Mouse (Mus musculus) cerebellum, postnatal 36 days (tissue): ENCODE measurements around the gene Stag1.
"Not testable (repeated sequence)": the region's sequence is repeated elsewhere in the genome, so short reads cannot be mapped to it uniquely, and the experiment has no call there.

Experiments
- DNase-seq, 2 experiments: peaks; one replicate each; pipeline ENCODE4 v3.0.0; 2021 to 2022; ENCODE audit warnings: mixed read lengths in 2 of 2

Gene Stag1

DNA sequence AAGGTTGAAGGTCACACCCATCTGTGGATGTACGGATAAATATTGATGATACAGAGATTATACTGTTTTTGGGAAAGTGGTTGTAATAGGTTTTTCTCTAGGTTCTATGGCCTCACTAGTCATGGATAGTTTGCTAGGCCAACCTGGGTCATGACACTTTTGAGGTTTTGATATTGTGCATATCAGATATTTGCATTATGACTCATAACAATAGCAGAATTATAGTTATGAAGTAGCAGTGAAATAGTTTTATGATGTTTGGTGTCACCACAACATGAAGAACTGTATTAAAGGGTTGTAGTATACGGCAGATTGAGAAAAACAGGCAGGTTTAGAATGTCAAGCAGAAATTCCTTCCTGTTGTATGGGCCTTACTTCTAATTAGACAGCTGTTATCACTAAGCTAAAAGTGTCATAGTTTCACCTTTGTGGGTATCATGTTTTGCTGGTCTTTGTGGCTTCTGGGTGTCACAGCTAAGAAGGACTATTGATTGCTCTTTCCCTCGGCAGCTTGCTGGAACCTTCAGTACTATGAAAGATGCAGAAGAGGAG lies 92.2 kb downstream of the Stag1 start:
- DNase-seq, result no peak

DNA sequence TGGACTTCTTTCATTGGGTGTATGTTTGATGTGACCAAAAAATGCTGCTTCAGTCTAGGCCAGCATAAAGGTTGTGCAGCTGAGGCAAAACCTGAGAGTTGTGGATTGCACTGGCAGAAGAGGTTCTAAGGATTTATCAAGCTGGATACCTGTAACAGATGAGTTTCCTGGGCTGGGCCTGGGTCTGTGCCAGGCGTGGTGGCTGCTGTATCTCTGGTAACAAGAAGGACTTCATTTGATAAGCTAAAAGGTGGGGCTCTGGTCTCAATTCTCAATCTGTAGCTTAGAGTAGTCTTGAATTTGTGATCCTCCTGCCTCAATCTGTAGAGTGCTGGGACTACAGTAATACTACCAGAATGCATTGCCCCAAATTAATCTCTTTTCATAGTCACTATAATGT lies 94.6 kb downstream of the Stag1 start:
- DNase-seq, result no peak

DNA sequence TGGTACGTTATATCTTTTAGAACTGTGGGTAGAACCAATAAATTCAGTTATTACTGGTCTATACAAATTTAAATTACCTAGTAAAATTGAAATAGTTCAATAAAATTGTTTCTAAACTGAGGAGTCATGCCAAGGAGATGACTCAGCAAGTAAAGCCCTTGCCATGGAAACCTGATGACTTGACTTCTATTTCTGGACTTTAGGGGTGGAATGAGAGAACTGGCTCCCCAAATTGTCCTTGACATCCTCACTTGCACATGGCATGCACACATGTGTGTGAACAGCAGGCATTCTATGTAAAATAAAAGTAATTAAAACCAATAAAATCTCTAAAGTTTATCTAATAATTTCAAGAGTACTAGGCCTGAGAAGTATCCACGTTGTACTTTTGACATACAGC lies 98.9 kb downstream of the Stag1 start:
- no peak for DNase-seq

DNA sequence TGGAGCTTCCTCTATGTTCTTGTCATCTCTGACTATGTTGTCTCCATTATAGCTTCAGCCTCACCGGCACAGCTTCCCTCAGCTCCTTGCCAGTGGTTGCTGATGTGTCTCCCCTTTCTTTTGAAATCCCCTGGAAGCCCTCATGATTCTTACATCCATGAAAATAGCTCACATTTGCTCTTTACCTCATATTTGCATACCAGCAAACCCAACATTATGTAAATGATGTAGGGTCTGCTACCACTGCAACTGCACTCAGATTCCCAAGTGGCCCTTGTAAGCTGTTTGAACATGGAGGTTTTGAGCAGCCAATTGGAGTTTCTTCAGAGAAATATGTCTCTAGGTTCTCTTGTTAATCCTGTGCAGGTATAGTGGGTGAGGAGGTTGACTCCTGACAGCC lies 110.0 kb downstream of the Stag1 start:
- DNase-seq, result no peak

DNA sequence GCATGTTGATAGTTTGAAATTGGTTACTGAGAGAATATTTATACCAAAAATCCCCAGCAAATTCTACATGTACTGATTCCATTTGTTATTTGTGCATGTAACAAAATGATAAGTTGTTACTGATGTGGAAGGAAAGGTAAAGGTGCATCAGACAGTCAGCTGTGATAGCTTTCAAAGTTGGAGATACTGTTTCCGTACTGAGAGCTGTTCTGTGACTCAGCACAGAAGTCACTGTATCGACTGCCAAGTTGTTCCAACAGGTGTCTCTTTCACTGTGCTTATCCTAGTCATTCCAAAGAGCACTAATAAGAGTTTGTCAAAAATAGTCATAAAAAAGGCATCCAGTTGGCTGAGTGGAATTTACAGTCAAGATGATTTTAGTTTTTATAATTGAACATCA lies 114.1 kb downstream of the Stag1 start:
- DNase-seq, result no peak

DNA sequence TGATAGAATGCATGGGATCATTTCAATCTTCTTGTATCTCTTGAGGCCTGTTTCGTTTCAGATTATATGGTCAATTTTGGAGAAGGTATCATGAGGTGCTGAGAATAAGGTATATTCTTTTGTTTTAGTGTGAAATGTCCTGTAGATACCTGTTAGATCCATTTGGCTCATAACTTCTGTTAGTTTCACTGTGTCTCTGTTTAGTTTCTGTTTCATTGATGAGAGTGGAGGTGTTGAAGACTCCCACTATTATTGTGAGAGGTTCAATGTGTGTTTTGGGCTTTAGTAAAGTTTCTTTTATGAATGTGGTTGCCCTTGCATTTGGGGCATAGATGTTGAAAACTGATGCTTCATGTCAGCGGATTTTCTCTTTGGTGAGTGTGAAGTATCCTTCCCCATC lies 127.2 kb downstream of the Stag1 start:
- DNase-seq, result not testable (repeated sequence)

DNA sequence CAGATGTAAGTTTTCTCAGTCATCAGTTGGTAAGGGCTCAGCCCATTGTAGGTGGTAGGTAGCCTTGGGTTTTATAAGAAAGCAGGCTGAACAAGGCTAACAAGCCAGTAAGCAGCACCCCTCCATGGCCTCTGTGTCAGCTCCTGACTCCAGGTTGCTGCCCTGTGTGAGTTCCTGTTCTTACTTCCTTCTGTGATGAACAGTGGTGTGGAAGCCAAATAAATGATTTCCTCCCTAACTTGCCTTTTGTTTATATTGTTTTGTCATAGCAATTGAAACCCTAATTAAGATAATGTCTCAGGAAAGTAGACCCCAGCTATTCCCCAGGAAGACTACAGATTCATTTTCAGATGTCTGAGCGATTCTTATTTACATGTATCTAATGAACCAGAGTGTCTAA lies 134.2 kb downstream of the Stag1 start:
- DNase-seq, result no peak

DNA sequence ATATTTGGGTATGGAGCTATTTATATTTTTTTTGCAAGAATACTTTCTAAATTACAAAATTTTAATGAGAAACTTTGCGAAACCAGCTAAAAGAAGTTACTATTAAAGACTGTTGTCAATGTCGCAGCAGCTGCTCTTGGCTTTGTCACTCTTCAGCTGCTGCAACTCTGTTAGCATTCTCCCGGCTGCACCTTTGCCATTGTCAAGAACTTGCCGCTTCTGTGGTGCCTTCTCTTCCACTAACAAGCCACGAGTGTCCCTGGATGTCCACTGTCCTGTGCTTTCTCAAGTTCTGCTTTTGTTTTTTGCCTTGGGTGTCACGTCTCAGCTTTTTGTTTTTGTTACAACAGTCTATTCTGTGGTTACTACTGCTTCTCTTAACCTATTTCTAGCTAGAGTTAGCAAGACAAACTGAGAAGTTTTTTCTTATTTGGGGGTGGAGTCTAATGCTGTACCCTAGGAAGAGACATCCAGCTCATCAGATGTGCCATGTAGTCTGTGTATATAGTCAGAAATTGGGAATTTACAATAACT lies 136.4 kb downstream of the Stag1 start:
- DNase-seq, result no peak

DNA sequence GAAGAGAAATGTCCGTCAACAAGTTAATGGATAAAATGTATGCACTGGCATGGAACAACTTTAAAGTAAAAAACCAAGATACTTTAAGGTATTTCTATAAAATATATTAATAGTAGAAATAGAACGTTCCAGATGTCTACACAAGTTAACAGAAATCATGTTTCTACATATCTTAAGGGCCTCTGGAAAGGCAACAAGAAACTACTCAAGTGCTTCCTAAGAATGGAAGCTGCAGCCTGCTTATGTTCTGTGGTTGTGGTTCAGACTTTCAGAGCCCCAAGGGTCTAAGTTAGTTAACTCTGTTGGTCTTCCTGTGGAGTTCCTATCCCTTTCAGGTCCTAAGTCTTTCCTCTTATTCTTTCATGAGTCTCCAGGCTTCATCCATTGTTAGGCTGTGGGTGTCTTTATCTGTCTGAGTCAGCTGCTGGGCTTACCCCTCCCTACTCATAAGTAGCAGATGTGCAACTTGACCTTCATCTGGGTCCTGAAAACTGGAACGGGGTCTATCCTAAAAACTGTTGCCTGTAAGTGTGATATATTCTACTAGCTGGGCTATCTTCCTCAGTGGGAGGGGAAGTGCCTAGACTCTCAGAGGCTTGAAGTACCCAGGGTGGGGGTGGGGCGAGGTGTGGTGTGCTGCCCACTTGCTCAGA lies 138.5 kb downstream of the Stag1 start:
- no peak for DNase-seq

DNA sequence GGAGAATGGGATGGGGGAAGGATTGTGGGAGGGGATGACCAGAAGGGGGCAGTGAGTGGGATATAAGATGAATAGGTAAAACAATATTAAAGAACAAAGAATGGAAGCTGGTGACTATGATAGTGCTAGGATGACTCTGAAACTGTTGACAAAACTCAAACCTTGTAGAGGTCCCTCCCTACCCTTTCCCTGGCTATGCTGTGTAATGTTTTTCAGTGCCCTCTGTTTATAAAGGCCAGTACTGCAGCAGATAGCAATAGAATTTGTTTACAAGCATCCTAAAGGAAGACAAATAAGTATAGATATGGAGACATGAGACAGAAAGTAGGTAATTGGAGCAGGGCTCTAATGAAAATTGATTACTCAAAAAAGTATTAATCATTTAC lies 139.0 kb downstream of the Stag1 start:
- no peak for DNase-seq

DNA sequence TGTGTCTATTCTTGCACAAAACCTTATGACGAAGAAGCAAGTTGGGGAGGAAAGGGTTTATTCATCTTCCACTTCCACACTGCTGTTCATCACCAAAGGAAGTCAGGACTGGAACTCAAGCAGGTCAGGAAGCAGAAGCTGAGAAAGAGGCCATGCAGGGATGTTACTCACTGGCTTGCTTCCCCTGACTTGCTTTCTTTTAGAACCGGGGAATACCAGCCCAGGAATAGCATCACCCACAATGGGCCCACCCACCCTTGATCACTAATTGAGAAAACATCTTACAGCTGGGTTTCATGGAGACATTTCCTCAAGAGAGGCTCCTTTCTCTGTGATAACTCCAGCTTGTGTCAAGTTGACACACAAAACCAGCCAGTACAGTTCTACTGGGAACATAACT lies 179.6 kb downstream of the Stag1 start:
- DNase-seq, result not testable (repeated sequence)

DNA sequence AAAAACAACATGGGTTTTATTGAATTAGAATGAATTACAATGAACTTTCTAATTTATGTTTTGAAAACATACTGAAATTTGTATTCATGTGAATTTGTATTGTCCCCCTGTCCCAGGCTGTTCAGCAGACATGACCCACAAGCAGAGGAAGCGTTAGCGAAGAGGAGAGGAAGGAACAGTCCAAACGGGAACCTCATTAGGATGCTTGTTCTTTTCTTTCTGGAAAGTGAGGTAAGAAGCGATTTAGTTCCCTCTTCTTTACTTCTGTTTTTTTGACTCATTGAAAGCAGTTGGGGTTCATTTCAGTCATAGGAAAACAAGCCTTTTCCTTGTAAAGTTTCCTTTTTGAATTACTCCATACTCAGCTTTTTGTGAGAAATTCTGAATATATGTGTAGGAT lies 268.4 kb downstream of the Stag1 start:
- no peak for DNase-seq

DNA sequence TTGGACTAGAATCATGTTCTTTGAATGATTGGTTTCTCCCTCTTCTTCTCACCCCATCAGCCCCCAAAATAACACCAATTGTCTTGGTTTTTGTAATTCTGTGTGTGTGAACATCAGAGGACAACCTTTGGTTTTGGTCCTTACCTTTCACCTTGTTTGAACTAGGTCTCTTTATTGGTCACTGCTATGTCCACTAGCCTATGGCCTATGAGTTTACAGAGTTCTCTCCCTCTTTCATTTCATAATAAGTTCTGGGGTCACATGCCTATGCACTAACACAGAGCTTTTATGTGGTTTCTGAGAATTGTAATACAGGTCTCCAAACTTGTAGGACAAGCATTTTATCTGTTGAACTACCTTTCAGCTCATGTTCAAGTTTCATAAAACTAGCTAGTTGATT lies 272.0 kb downstream of the Stag1 start:
- DNase-seq, result no peak

DNA sequence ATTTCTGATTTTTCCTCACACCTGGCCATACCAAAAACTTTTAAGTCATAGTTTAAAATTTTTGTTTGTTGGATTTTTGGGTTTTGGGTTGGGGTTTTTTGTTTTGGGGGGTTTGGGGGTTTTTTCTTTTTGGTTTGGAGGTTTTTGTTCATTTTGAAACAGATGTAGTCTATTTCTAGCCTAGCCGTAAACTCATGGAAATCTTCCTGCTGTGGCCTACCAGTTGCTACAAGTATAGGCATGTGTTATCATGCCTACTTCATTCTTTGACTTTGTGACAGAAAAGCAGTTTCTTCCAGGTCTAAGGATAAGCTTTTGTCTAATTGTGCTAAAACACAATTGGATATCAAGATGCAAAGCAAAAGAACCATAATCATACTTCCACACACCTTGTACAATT lies 298.5 kb downstream of the Stag1 start:
- no peak for DNase-seq

DNA sequence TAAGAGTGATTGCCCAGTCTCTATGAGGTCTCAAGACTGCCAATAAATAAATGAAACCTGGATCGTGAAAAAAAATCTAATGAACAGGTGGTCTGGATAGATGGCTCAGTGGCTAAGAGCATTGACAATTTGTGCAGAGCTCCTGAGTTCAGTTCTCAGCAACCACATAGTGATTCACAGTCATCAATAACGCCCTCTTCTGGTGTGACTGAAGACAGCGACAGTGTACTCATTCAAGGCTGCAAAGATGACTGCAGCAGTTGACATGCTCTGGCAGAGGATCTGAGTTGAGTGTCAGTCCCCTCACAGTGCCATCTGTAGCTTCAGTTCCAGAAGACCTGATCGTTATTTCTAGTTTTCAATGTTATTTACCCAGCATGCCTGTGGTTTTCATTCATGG lies 300.4 kb downstream of the Stag1 start:
- DNase-seq, result peak; percentile 3 to 12

DNA sequence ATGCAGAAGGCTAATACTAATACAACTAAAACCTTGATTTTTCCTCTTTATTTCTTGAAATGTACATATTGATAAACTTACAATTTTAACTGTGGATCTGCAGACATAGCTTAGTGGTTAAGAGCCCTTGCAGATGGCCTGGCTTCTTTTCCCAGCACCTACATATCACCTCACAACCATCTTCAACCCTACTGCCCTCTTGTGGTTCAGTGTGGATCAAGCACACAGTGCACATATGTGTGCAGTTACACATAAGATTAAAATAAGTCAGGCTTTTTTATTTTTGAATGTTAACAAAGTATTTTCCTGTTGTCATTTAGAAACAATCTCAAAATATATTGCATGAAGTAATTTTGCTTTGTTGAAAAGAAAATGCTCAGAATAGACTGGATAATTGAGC lies 312.8 kb downstream of the Stag1 start:
- DNase-seq, result no peak

DNA sequence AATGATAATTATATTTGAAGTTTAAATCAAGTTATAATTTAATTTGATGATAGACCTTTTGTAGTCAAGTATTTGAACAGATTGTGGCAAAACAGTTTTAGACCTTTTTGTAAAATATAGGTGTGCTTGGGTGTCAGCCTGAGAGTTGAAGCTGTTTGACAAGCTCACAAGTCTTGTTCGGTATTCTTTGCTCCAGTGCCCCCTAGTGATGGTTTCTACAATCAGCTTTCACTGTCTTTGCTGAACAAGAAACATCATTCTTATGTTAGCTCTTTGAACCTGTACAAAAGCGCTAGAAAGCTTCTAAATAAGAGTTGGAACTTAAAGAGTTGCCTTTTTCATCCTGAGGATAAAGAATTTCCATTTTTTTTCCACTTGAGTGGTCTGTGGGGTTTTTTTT lies 319.5 kb downstream of the Stag1 start:
- peak; percentile 41 to 63 for DNase-seq

DNA sequence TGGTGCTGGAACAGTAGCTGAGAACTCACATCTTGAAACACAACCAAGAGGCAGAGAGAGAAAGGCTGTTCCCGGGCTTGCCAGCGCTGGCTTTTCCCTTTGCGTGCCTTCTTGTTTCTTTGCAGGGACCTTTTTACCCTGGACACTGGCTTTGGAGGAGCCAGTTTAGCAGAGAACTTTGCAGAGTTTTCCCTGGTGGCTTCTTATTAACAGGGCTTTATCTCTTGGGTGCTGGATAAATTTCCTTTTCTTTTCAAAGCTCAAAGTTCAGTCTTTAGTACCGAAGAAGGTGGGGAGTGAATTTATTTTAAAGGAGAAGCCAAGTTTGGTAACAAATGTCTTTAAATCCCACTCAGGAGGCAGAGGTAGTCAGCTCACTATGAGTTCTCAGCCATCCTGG lies 329.0 kb downstream of the Stag1 start:
- no peak for DNase-seq

DNA sequence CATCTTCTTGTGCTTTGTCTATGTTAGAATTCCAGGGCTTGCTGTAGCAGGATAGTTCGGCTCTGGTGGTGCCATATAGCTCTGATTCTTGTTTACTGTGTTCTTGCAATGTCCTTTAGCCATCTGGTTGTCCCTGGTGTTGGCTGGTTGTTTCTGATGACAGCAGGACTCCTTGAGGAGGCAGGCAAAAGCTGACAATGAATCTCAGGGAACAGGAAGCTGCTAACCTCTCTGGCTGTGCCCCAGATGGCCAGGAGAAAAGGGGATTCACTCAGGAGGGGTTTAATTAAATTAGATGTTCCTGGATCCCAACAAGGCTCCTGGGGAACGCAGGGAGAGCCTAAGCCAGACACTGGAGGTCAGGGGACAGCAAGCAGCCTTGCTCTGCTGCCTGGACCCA lies 344.4 kb downstream of the Stag1 start:
- peak; percentile 81 to 84 for DNase-seq

DNA sequence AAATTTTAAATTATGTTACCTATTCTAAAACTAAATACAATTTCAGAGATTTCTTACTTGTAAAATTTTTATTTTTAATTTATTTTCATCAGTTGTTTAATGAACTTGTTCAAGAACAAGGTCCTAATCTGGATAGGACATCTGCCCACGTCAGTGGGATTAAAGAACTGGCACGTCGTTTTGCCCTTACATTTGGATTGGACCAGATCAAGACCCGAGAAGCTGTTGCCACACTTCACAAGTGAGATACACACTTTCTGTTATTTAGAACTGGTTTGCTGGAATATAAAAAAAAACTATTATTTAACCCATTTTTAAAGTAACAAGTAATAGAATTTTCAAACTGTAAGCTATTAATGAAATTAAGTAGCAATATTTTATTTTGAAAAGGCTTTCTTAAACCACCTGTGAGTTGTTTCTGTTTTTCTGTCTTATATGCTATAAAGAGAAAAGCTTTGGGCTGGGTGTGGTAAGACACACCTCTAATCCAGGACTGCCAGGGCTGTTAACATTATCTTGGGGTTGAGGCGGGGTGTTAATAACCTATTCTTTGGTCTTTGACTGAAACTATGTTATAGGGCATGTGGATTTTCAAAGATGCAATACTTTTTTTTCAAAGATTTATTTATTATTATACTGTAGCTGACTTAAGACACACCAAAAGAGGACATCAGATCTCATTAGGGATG lies 347.2 kb downstream of the Stag1 start:
- no peak for DNase-seq

DNA sequence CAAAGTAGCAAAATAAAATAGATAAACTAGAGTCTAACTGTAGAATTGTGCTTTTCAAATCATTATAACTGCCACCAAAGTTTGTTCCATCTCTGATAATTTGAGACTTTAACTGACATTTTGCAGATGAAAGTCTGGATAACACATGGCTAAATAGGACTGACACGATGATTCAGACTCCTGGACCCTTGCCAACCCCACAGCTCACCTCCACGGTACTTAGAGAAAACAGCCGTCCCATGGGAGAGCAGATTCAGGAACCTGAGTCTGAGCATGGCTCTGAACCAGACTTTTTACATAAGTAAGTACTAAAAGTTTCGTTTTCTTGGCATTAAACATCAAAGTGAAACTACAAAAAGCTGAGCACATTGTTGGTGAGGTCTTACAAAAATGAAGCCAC lies 353.9 kb downstream of the Stag1 start:
- peak; percentile 67 to 75 for DNase-seq

DNA sequence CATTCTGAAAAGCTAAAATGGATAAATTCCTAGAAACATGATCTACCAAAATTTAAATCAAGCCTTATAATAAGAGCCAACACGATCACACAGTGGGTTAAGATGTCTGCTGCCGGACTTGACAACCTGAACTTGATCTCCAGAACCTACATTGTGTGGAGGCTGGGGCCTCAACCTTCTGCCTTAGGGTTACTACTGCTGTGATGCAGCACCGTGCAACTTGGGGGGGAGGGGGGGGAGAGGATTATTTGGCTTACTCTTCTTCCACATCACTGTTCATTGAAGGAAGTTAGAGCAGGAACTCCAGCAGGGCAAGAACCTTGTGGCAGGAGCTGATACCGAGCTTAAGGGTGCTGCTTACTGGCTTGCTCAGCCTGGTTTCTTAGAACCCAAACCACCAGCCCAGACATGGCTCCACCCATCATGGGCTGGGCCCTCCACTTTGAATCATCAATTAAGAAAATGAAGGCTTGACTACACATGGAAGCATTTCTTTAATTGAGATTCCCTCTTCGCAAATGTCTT lies 365.4 kb downstream of the Stag1 start:
- no peak for DNase-seq

DNA sequence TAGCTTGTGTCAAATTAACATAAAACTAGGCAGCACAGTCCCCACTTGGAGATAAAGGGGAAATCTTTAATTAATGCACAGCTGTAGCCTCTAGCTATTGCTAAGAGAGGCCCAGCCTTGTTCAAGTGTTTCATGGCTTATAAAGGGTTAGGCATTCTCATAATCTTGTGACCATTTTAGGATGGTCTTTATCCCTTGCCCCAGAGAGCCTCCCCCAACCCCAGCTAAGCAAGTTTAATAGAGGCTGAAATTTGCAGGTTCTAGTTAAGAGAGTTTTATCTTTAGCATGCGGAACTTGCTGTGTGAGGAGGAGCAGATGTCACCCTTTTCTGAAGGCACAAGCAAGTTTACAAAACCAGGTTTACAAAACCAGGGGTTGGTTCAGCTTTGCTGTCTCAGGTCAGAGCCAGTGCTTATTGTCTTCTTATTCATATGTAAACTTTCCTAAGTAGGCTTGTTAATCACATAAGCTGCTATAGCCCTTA lies 365.9 kb downstream of the Stag1 start:
- no peak for DNase-seq

DNA sequence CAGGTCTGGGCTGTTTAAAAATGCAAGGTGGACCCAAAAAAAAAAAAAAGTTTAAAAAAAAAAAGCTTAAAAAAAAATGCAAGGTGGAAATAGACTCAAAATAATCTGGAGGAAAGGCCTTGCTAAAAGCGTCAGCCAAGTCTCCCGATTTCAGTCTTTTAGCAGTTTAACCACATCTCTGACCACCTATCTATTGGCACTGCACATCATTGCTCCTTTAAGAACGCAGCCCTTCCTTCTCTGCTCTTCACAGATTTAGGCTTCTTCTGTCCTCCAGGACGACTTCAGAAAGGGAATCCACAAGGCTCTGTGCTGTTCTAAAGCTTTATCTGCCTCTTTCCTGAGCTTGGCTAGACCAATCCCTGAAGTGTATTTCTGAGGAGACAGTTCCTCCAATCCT lies 366.5 kb downstream of the Stag1 start:
- no peak for DNase-seq
